Mouse (Mus musculus) midbrain, embryonic 11.5 days (tissue): ENCODE data around the gene Polh. TPM values are rescaled to one million over a fixed set of nuclear protein-coding genes. Genes with fewer than 3 reads are reported as not detected.

Experiments used
- microRNA counts: library from miRNA; unstranded; fragments of <30 nt; microRNA quantifications from one replicate; lab custom pipeline; 2015
- microRNA-seq: library from miRNA; unstranded; fragments of <30 nt; microRNA quantifications from one replicate; pipeline ENCODE4, GENCODE M21; 2017
- polyA plus RNA-seq: library from polyadenylated mRNA; unstranded; fragments of >200 nt; fragmentation: Nextera tagmentation; extraction: Ambion mirVana; gene quantifications from 2 replicates; pipeline ENCODE4 v1.2.1, GENCODE M21; 2014

Polh gene
- polyA plus RNA-seq, 1 experiment from 2014 or later, result 10.8 TPM

MicroRNAs within 50 kb of the gene (microRNA counts, 519-probe panel; counts per million panel counts)
- microRNA mmu-miR-693-3p (lab: Ali Mortazavi, UCI) (not detected), microRNA mmu-miR-693-5p (lab: Ali Mortazavi, UCI) (not detected)

Small RNAs within 50 kb of the gene (microRNA-seq; reads per million reads assigned to microRNA genes)
- gene Mir693, result 1.1 reads per million

Other genes starting within 250 kb of the Polh start
- 2.2 and 2.9 TPM in 2 replicates for gene Vegfa, start 170.3 kb downstream of the Polh start, polyA plus RNA-seq
- gene Mrps18a, start 91.7 kb downstream of the Polh start, polyA plus RNA-seq, result 119 and 132 TPM in 2 replicates
- 17.5 and 18.5 TPM in 2 replicates for gene Rsph9, start 58.4 kb downstream of the Polh start, polyA plus RNA-seq
- gene Mad2l1bp, start 49.1 kb downstream of the Polh start, polyA plus RNA-seq, result 32.8 and 33.3 TPM in 2 replicates
- gene Gtpbp2, start 41.6 kb downstream of the Polh start, polyA plus RNA-seq, result 16.8 and 19.2 TPM in 2 replicates
- 73.3 and 75.8 TPM in 2 replicates for gene Xpo5, start 137 bp upstream of the Polh start, polyA plus RNA-seq
- 108 and 114 TPM in 2 replicates for gene Polr1c, start 45.4 kb upstream of the Polh start, polyA plus RNA-seq
- 57.9 and 67.6 TPM in 2 replicates for gene Yipf3, start 45.4 kb upstream of the Polh start, polyA plus RNA-seq
- 2.9 and 3.4 TPM in 2 replicates for gene Lrrc73, start 50.9 kb upstream of the Polh start, polyA plus RNA-seq
- gene Tjap1, start 80.4 kb upstream of the Polh start, polyA plus RNA-seq, result 43.8 and 51.0 TPM in 2 replicates
- gene Dlk2, start 94.8 kb upstream of the Polh start, polyA plus RNA-seq, result 0.30 and 0.42 TPM in 2 replicates
- gene Abcc10, start 125.7 kb upstream of the Polh start, polyA plus RNA-seq, result 4.5 and 5.0 TPM in 2 replicates
- 14.0 and 14.8 TPM in 2 replicates for gene Zfp318, start 181.1 kb upstream of the Polh start, polyA plus RNA-seq
- gene Crip3, start 226.3 kb upstream of the Polh start, polyA plus RNA-seq, result 0.55 and 0.85 TPM in 2 replicates
- not detected in 2 replicates for gene Slc22a7, start 235.8 kb upstream of the Polh start, polyA plus RNA-seq